Mouse (Mus musculus): ENCODE data around the gene Igsf10.
A peak's percentile ranks its signal among the peaks of the same experiment; 100 is the strongest.
"Not testable (repeated sequence)": the region's sequence is repeated elsewhere in the genome, so short reads cannot be mapped to it uniquely, and the experiment has no call there.

The Igsf10 gene

GRCm38 (mm10) chr3:59344065-59344905 lies at the start of gene Igsf10:
Gene Igsf10 (minus strand): TSS chr3:59344394.
- DNase-seq (ENCODE audit: low spot score) = peak; percentile 92

GRCm38 (mm10) chr3:59385553-59385952 lies 41.4 kb upstream of the Igsf10 start:
- no peak for DNase-seq (ENCODE audit: low spot score)

- DNase-seq (ENCODE audit: low spot score) = no peak
Observed at GRCm38 (mm10) chr3:59385000-59385399, 40.8 kb upstream of the Igsf10 start.

- DNase-seq (ENCODE audit: low spot score) = no peak
Observed at GRCm38 (mm10) chr3:59384321-59384720, 40.1 kb upstream of the Igsf10 start.

GRCm38 (mm10) chr3:59378791-59379190 lies 34.6 kb upstream of the Igsf10 start:
- not testable (repeated sequence) for DNase-seq (ENCODE audit: low spot score)

GRCm38 (mm10) chr3:59361895-59362294 lies 17.7 kb upstream of the Igsf10 start:
- DNase-seq (ENCODE audit: low spot score) = no peak

- peak; percentile 64 for DNase-seq (ENCODE audit: low spot score)
Observed at GRCm38 (mm10) chr3:59360102-59360501, 15.9 kb upstream of the Igsf10 start.

GRCm38 (mm10) chr3:59354156-59354555 lies 10.0 kb upstream of the Igsf10 start:
- no peak for DNase-seq (ENCODE audit: low spot score)

- DNase-seq (ENCODE audit: low spot score) = no peak
Observed at GRCm38 (mm10) chr3:59351768-59352167, 7.6 kb upstream of the Igsf10 start.

GRCm38 (mm10) chr3:59343026-59343425 lies 1.2 kb downstream of the Igsf10 start:
- peak; percentile 12 for DNase-seq (ENCODE audit: low spot score)

GRCm38 (mm10) chr3:59341647-59342427 lies 2.4 kb downstream of the Igsf10 start:
- no peak for DNase-seq (ENCODE audit: low spot score)

- DNase-seq (ENCODE audit: low spot score) = no peak
Observed at GRCm38 (mm10) chr3:59328526-59328925, 15.7 kb downstream of the Igsf10 start.

- DNase-seq (ENCODE audit: low spot score) = peak; percentile 74
Observed at GRCm38 (mm10) chr3:59321278-59321876, 22.8 kb downstream of the Igsf10 start.

- no peak for DNase-seq (ENCODE audit: low spot score)
Observed at GRCm38 (mm10) chr3:59316077-59316476, 28.1 kb downstream of the Igsf10 start.

- no peak for DNase-seq (ENCODE audit: low spot score)
Observed at GRCm38 (mm10) chr3:59312610-59313009, 31.6 kb downstream of the Igsf10 start.

GRCm38 (mm10) chr3:59305518-59305917 lies 38.7 kb downstream of the Igsf10 start:
- no peak for DNase-seq (ENCODE audit: low spot score)

GRCm38 (mm10) chr3:59304944-59305343 lies 39.2 kb downstream of the Igsf10 start:
- DNase-seq (ENCODE audit: low spot score) = no peak

- no peak for DNase-seq (ENCODE audit: low spot score)
Observed at GRCm38 (mm10) chr3:59297653-59298052, 46.5 kb downstream of the Igsf10 start.

- no peak for DNase-seq (ENCODE audit: low spot score)
Observed at GRCm38 (mm10) chr3:59296563-59297130, 47.5 kb downstream of the Igsf10 start.

- no peak for DNase-seq (ENCODE audit: low spot score)
Observed at GRCm38 (mm10) chr3:59295699-59296562, 48.3 kb downstream of the Igsf10 start.
